Mouse (Mus musculus): ENCODE results near the gene Lrrc42.

Lrrc42 gene

GRCm38 (mm10) chr4:107253125-107254091 lies at the start of gene Lrrc42, which contains the start of gene Hspb11:
Gene Lrrc42, minus strand, starts transcription at chr4:107253532.
Gene Hspb11, plus strand, starts transcription at chr4:107253593.
- DNase-seq (ENCODE audit: low spot score), result peak; percentile 96

DNA sequence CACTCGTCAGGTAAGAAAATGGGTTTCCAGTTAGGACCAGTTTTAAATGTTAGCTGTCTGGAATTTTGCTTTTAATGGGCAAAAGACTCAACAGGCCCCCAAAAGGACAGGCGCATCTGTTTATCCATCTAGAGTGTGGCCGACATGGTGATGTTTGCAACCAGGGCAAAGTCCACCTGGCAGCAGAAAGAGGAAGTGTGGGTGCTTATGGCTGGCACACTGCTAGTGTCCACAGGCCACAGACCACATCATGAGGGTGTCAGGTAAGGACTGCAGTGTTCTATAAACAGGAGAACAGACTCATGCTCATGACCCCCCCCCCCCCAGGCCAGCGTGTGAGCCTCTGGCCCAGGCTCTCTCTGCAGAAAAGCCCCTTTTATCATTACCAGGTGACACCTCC lies 49.5 kb upstream of the Lrrc42 start:
- no peak for DNase-seq (ENCODE audit: low spot score)

- no peak for DNase-seq (ENCODE audit: low spot score)
Observed at GRCm38 (mm10) chr4:107302221-107302620, 48.9 kb upstream of the Lrrc42 start.

GRCm38 (mm10) chr4:107300902-107301555 lies 47.7 kb upstream of the Lrrc42 start:
- no peak for DNase-seq (ENCODE audit: low spot score)

GRCm38 (mm10) chr4:107300371-107300770 lies 47.0 kb upstream of the Lrrc42 start:
- no peak for DNase-seq (ENCODE audit: low spot score)

DNA sequence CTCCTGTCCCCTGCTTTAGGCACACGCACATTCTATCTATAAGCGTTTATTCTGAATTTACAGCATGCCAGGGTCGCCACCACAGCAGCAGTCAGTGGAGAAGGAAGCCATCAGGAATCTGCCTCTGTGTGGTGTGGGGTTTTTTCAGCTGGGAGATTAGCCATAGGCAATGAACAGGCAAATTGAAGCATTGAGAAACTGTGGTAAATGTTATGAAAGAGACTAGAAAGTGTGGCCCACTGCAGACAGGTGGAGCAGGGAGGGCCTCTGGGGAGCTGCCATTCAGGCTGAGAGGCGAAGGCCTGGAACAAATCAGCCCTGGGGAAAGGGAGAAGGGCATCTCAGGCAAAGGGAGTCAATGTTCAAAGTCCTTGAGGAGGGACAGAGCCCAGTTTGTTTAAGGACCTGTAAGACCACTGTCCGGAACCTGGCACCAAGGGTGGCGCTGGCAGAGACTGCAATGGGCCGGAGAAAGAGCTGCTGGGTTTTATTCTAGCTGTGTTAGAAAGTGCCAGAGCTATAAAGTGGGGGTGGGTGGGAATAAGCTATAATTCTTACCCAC lies 46.5 kb upstream of the Lrrc42 start:
- DNase-seq (ENCODE audit: low spot score), result no peak

DNA sequence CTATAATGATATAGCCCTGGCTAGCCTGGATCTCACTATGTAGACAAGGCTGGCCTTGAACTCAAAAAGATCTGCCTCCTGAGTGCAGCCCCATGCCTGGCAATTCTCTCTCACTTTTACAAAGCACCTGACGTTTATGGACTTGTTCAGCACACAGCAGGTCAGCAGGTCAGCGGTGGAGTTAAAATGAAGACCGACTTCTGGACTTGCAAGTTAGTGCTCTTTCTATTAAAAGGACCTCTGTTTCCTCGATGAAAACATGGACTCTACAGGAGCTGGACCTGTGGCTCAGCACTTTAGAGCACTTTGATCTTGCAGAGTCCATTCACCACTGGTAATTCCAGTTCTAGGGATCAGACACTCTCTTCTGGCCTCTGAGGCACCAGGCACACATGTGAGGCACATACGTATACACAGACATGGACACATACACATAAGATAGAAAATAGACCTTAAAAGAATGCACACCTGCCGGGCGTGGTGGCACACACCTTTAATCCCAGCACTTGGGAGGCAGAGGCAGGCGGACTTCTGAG lies 44.8 kb upstream of the Lrrc42 start:
- DNase-seq (ENCODE audit: low spot score), result no peak

GRCm38 (mm10) chr4:107292273-107292662 lies 38.9 kb upstream of the Lrrc42 start:
- DNase-seq (ENCODE audit: low spot score), result no peak

- no peak for DNase-seq (ENCODE audit: low spot score)
Observed at GRCm38 (mm10) chr4:107291611-107292272, 38.4 kb upstream of the Lrrc42 start.

GRCm38 (mm10) chr4:107287517-107287916 lies 34.2 kb upstream of the Lrrc42 start:
- no peak for DNase-seq (ENCODE audit: low spot score)

DNA sequence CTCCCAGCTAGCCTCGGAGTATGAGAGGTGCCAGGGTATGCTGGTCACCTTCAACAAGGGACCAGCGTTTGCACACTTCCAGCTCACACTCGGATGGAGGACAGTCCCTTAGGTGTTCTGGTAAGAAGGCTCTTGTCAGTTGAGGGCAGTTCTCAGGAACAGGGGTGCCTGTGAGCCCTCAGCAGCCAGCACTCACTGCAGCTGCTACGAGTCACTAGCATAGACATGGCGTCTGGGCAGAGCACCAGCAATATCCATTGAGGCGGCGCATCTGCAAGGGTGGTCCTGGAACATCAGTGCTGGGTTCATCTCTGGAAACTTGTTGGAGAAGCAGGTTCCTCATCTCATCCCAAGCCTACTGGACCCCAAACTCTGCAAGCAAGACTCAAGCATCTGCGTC lies 33.1 kb upstream of the Lrrc42 start:
- DNase-seq (ENCODE audit: low spot score), result no peak

DNA sequence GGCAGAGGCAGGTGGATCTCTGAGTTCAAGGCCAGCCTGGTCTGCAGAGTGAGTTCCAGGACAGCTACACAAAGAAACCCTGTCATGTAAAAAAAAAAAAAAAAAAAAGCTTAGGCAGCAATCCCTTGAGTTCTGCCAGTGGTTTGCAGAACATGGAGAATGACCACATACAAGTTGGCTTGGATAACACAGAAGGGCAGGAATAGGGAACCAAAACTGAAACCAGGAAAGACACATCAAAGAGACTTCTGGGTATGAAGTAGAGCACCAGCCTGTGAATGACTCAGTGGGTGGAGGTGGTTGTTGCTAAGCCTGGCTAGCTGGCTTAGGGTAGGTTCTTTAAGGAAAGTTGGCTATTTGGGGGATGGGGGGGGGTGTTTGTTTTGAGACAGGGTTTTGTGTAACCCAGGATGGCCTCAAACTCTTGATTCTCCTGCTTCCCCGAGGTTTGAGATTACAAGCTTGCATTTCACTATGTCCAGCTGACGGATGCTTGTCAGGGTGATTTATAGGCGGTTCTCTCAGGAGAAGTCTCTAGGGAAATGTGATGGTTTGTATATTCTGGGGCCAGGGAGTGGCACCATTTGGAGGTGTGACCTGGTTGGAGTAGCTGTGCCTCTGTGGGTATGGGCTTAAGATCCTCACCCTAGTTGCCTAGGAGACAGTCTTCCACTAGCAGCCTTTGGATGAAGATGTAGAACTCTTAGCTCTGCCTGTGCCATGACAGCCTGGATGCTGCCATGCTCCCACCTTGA lies 32.3 kb upstream of the Lrrc42 start:
- no peak for DNase-seq (ENCODE audit: low spot score)

GRCm38 (mm10) chr4:107280843-107281475 lies 27.6 kb upstream of the Lrrc42 start:
- DNase-seq (ENCODE audit: low spot score), result no peak

DNA sequence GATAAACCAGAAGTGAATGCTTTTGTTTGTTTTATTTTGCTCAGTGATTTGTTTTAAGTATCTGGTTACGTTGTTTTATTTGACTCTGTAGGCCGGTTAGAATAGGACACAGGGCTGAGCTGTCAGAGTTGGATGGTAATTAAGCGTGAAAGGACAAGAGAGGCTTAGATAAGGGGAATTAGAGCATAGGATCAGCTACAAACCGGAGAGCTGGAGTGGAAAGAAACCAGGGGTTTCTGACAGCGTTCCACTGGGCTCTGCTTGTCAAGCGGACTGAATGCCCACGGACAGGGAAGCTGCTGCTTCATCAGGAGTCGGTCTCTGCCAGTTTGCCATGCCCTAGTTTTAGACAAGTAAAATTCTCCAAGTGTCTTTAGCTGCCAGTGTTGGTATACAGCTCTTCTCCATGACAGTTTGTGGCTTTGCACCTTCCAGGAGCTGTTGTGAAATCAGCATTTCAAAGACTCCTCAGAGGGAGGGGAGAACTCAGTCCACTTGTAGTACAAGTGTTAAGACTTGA lies 24.9 kb upstream of the Lrrc42 start:
- no peak for DNase-seq (ENCODE audit: low spot score)

GRCm38 (mm10) chr4:107274511-107274910 lies 21.2 kb upstream of the Lrrc42 start:
- no peak for DNase-seq (ENCODE audit: low spot score)

DNA sequence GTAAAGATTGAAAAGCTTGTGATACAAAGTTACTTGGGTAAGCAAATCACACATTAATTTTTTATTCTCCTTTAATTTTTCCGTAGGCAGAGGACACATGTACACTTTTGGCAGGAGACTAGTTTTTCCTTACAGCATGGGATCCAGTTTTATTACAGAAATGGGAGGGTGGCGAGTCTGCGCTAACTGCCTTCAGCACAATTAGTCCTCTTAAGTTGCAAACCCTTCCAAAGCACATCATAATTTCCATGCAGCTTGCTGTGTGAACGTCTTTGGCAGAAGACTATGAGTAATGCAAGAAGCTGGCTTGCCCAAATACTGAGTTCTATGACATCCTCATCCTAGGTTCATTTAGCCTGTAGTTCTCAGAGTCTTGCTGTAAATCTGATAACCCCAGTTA lies 20.4 kb upstream of the Lrrc42 start:
- DNase-seq (ENCODE audit: low spot score), result no peak

- DNase-seq (ENCODE audit: low spot score), result no peak
Observed at GRCm38 (mm10) chr4:107260001-107260400, 6.7 kb upstream of the Lrrc42 start.

DNA sequence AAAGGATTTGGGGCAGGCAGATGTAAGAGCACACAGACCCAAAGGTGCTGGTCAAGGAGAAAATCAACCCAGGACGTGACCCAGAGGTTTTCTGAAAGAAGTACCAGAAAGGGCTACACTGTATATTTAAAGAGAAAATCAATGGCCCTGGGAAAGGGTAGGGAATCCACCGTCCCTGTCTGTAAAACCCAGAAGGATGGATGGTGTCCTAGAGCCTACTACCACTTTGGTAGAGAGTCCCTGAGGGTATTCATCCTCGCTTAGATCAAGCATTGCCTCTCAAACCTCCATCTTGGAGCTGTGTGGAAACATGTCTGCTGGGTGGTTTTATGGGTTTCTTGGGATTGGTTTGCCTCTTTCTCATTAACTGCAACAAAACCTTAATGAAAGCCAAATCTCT lies 1.1 kb upstream of the Lrrc42 start:
- DNase-seq (ENCODE audit: low spot score), result no peak

DNA sequence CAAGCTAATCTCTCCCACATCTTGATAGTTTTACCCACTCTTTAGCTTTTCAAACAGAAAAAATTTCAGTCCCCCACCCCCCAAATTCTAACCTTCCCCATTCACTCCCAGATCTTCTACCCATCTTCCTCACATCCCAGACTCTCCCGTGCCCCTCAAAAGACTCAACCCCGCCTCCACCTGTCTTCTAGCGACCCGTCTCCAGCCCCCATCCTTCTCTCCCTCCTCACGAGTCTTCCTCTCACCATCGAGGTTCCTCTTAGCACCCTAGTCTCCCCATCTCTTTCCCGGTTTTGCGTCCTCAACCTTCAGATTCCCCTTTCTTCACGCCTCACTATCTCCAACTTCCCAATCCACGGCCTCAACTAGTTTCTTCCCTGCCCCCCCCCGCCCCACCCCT lies 810 bp downstream of the Lrrc42 start:
- no peak for DNase-seq (ENCODE audit: low spot score)

DNA sequence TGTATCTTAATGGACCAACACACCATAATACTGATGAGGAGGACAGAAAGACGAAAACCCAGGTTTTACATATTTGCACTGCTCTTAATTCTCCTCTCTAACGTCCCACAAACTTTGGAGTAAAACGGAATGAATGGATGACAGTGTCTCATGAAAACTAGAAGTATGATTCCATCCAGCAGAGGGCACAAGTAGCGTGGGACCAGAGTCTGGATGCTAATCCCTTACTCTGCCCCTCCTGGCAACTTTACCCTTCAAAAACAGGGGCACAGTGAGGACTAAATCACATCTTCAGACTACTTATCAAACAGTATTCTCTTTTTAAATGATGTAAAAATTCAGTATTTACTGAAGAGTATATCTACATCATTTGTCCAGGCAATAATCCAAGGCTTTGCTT lies 2.8 kb downstream of the Lrrc42 start:
- peak; percentile 31 for DNase-seq (ENCODE audit: low spot score)

DNA sequence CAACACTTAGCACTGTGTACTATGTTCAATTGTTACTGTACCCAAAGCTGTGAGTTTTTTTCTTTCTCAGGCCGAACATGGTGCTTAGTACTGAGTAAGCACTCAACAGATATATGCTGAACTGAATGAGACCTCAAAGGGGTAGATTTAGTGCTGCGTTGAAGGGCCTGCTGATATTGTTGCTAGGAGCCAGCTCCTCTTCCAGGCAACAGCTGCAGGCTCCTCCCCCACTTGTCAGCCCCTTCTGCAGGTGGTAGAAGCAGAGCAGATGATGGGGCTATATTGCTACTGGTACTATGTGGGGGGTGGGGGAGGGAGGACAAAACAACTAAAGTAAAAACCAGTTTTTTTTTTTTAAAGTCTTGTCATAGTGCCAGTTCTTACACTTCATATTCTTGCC lies 3.9 kb downstream of the Lrrc42 start:
- no peak for DNase-seq (ENCODE audit: low spot score)
